Mouse (Mus musculus) midbrain, embryonic 15.5 days (tissue): ENCODE results near the gene Ttyh3. TPM values are rescaled to one million over a fixed set of nuclear protein-coding genes. Genes with fewer than 3 reads are reported as not detected.

Experiments
- ATAC-seq: fragments of 200-750 bp; cut with Nextera tagmentation; replicated peaks from 2 replicates; pipeline ENCODE4 v1.8.0; 2017; ENCODE audit warnings: moderate TSS enrichment
- H3K27ac ChIP-seq: fragments of 300-500 bp; sonication (generic); 2 replicates; pipeline ENCODE4 v1.5.1; 2015; ENCODE audit warnings: mild to moderate bottlenecking, inconsistent platforms
- H3K27me3 ChIP-seq: fragments of 300-500 bp; sonication (generic); replicated peaks from 2 replicates; pipeline ENCODE4 v1.6.1; 2015; ENCODE audit warnings: inconsistent platforms
- H3K36me3 ChIP-seq: fragments of 300-500 bp; sonication (generic); replicated peaks from 2 replicates; pipeline ENCODE4 v1.6.1; 2015; ENCODE audit warnings: inconsistent platforms
- H3K4me1 ChIP-seq: fragments of 300-500 bp; sonication (generic); 2 replicates; pipeline ENCODE4 v1.6.1; 2015; ENCODE audit warnings: inconsistent platforms
- H3K4me2 ChIP-seq: fragments of 300-500 bp; sonication (generic); 2 replicates; pipeline ENCODE4 v1.6.1; 2015; ENCODE audit warnings: inconsistent platforms, mild to moderate bottlenecking, moderate library complexity
- H3K4me3 ChIP-seq: fragments of 300-500 bp; sonication (generic); 2 replicates; pipeline ENCODE4 v1.5.1; 2015; ENCODE audit warnings: mild to moderate bottlenecking, inconsistent platforms
- H3K9ac ChIP-seq: fragments of 300-500 bp; sonication (generic); 2 replicates; pipeline ENCODE4 v1.6.1; 2015; ENCODE audit warnings: mild to moderate bottlenecking, inconsistent platforms
- H3K9me3 ChIP-seq: fragments of 300-500 bp; sonication (generic); 2 replicates; pipeline ENCODE4 v1.6.1; 2016; ENCODE audit warnings: inconsistent platforms
- WGBS: fragments of 180-500 bp; shearing (Covaris S2); methylation state at CpG from one replicate; pipeline ENCODE4 v1.1.7; 2015; ENCODE audit warnings: mixed read lengths; 5-methylcytosine and 5-hydroxymethylcytosine counted together
- polyA plus RNA-seq: library from polyadenylated mRNA; unstranded; fragments of >200 nt; fragmentation: Nextera tagmentation; extraction: Ambion mirVana; gene quantifications from 2 replicates; pipeline ENCODE4 v1.2.1, GENCODE M21; 2015

The Ttyh3 gene
- polyA plus RNA-seq, 1 experiment from 2014 or later, result 80.3 TPM

DNA sequence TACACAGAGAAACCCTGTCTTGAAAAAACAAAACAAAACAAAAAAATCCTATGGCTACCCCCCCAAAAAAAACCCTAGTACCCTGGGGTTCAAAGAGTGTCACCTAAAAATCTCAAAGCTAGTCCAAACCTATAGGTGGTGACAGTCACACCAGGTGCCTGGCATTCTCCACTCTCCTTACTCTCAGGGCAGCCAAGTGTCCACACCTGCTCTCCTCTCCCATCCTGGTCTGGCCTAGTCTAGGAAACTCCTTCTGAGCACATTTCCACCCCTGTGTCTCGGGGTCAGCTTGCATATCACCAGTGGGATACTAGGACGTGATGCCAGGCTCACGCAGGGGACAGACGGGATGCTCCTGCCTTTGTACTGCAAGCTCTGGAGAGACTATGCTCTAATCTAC is 9.5 kb downstream of the Ttyh3 start:
- Histone ChIP-seq H3K27ac (no peak overlapping the region), H3K4me3 (no peak overlapping the region), H3K27me3 (no peaks in the 10 kb centered on the region), H3K9ac (no peak overlapping the region), H3K4me2 (no peak overlapping the region), H3K9me3 (no peaks in the 10 kb centered on the region), H3K4me1 (peaks cover 55% of the 10 kb centered on the region), H3K36me3 (peaks cover 16% of the 10 kb centered on the region; the same call in 1 of the 2 replicates)
- no peak for ATAC-seq
- WGBS, result 82% methylated on average over 4 of the region's 4 CpGs

DNA sequence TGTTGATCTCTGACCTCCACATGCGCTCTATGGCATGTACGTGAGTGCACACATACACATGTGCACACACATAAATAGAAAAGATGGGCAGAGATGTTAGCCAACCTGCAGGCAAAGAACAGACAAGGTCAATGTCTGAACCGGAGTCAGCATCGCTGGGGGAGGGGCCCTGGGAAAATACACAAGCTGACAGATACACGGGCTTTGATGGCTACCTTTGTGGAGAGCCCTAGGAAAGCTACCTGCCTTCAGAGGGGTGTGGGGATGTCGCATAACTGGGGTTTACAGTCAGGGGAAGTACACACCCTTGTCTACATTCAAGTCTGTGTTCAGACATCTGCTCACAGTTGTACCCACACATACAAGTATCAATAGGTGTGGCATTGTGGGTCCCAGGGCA is 10.3 kb downstream of the Ttyh3 start:
- ATAC-seq, result no peak
- Histone ChIP-seq H3K9ac (no peak overlapping the region), H3K9me3 (no peaks in the 10 kb centered on the region), H3K27ac (no peak overlapping the region), H3K27me3 (no peaks in the 10 kb centered on the region), H3K4me2 (no peak overlapping the region), H3K4me3 (no peak overlapping the region), H3K36me3 (peaks cover 21% of the 10 kb centered on the region; the same call in 1 of the 2 replicates), H3K4me1 (peaks cover 47% of the 10 kb centered on the region)
- 98% methylated on average over 6 of the region's 6 CpGs for WGBS

DNA sequence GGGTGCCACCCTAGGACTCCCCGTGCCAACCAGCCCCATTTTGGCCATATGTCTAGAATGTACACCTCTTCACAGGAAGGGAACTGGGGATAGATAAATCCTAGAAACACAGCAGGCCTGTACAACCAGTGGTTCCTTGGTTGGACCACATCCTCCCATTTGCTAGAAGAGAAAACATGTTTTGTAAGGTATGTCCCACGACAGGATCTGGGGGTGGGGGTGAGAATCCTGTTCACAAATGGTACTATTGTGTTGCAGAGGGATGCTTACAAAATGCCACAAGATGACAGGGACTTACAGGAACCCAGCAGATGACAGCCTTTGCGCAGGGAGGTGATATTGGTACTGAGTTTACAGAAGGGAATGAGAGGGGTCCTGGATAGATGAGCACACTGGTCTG is 10.8 kb downstream of the Ttyh3 start:
- H3K9ac ChIP-seq, result no peak overlapping the region
- no peak overlapping the region for H3K27ac ChIP-seq
- WGBS, result 86% methylated on average over 3 of the region's 3 CpGs
- H3K36me3 ChIP-seq, result peaks cover 24% of the 10 kb centered on the region; the same call in 1 of the 2 replicates
- no peaks in the 10 kb centered on the region for H3K9me3 ChIP-seq
- ATAC-seq, result no peak
- H3K4me1 ChIP-seq, result peaks cover 42% of the 10 kb centered on the region
- no peaks in the 10 kb centered on the region for H3K27me3 ChIP-seq
- H3K4me2 ChIP-seq, result no peak overlapping the region
- no peak overlapping the region for H3K4me3 ChIP-seq

DNA sequence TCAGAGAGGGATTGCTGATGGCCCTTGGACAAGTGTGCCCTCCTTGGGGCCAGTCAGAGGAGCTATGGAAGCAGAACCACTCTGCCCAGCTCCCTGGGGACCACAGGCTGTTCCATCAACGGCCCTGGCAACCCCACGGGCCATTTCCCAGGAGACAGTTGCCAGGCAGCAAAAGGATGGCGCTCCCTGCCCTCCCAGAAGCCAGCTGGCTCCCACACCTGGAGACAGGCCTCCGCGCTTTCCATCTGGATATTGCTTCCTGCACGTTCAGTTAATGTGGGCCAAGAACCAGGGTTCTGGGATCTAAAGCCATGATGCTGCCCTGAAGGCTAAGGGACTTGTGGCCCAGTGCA is 11.8 kb downstream of the Ttyh3 start:
- Histone ChIP-seq H3K27ac (peak overlapping the region; percentile 20), H3K9ac (no peak overlapping the region), H3K36me3 (peaks cover 27% of the 10 kb centered on the region; the same call in 1 of the 2 replicates), H3K4me1 (peaks cover 33% of the 10 kb centered on the region), H3K4me3 (no peak overlapping the region), H3K9me3 (no peaks in the 10 kb centered on the region), H3K4me2 (no peak overlapping the region), H3K27me3 (no peaks in the 10 kb centered on the region)
- WGBS, result 65% methylated on average over 6 of the region's 6 CpGs
- ATAC-seq, result no peak

DNA sequence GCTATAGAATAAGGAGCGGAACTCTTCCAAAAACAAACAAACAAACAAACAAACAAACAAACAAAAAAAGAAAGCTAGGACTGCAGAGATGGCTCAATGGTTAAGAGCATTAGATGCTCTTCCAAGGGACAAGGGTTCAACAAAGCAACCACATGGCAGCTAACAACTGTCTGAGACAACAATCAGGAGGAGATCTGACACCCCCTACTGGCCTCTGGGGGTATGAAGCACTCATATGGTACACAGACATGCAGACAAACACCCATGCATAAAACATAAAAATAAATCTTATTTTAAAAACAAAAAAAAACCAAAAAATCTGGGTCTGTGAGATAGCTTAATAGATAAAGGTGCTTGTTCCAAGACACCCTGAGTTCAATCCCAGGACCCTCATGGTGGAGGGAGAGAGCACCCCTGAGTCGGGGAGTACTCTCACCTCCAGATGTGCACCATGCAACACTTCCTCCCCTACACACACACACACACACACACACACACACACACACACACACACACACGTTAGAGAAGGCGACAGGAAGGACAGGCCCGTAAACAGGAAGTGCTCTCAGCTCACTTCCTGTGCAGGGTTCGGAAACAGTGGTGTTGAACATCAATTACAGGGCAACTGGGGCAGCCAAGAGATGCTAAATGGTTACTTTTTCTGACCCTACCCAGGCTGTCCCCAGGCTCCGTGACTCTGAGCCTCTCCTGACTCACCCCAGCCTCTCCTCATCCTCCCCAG is 12.3 kb downstream of the Ttyh3 start:
- Histone ChIP-seq H3K4me1 (peaks cover 28% of the 10 kb centered on the region), H3K9ac (no peak overlapping the region), H3K4me3 (no peak overlapping the region), H3K27ac (peak overlapping the region; percentile 20; the same call in 1 of the 2 replicates), H3K9me3 (no peaks in the 10 kb centered on the region), H3K36me3 (peaks cover 28% of the 10 kb centered on the region; the same call in 1 of the 2 replicates), H3K27me3 (no peaks in the 10 kb centered on the region), H3K4me2 (no peak overlapping the region)
- WGBS, result 89% methylated on average over 7 of the region's 7 CpGs
- no peak for ATAC-seq

DNA sequence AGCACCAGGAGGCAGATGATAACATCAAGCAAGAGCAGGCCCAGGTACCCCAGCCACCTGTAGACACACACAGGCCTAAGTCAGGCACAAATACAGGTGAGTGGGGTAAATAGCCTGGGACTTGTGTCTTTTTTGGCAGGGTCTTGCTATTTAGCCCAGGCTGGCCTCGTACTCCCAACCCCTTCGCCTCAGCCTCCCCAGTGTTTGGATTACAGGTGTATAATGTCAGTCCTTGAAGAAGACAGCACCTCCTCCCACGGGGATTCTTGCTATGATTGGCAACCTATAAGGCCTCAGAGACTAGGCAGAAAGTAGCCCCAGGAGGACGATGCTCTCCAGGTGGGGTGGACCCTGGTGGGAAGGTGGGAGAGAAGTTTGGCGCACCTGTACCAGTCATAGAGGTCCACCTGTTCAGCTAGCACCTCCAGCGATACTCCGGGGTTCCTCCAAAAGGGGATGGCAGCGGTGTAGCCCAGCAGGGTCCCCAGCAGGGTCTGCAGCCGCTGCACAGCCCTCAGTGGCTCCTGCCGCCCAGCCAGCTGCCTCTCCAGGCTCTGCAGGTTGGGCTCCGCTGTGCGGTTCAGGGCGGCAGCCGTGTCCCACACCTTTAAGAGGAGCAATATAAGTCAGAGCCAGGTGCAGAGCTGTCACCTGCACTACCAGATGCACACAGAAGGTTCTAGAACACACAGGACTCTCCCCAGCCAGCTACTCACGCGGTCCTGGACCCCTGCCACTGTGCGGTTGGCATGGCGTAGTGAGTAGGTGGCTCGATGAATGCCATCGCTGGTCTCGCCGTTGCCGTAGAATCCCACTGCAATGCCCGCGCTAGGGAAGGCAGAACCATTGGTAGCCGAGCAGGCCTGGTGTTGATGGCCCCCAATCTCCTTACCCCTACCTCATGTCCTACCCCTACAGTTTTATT is 13.8 kb downstream of the Ttyh3 start:
- no peaks in the 10 kb centered on the region for H3K27me3 ChIP-seq
- H3K4me3 ChIP-seq, result no peak overlapping the region
- H3K36me3 ChIP-seq, result peaks cover 31% of the 10 kb centered on the region; the same call in 1 of the 2 replicates
- no peak overlapping the region for H3K4me2 ChIP-seq
- H3K9ac ChIP-seq, result no peak overlapping the region
- H3K27ac ChIP-seq, result no peak overlapping the region
- WGBS, result 89% methylated on average over 26 of the region's 26 CpGs
- no peaks in the 10 kb centered on the region for H3K9me3 ChIP-seq
- H3K4me1 ChIP-seq, result peaks cover 13% of the 10 kb centered on the region
- no peak for ATAC-seq

DNA sequence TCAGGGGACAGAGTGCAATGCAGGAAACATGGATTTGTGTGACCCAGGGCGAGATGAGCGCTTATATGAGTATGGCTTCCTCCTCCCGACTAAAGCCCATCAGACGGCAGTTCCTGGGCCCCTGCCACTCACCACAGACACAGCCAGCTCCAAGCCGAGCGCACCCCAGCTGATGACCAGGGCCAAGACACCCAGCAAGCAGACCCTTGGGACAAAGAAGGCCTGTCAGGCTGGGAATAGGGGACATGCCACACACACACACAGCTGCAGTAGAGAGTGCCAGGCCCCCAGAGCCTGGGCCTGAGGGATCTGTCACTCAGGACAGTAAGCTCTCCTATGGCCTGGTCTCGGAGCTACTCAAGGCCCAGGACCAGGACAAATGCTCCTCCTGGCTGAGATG is 15.4 kb downstream of the Ttyh3 start:
- no peak overlapping the region for H3K9ac ChIP-seq
- H3K4me1 ChIP-seq, result peaks cover 10% of the 10 kb centered on the region
- ATAC-seq, result no peak
- no peak overlapping the region for H3K4me2 ChIP-seq
- no peak overlapping the region for H3K4me3 ChIP-seq
- H3K9me3 ChIP-seq, result no peaks in the 10 kb centered on the region
- 86% methylated on average over 7 of the region's 7 CpGs for WGBS
- H3K27ac ChIP-seq, result no peak overlapping the region
- H3K27me3 ChIP-seq, result no peaks in the 10 kb centered on the region
- peaks cover 48% of the 10 kb centered on the region for H3K36me3 ChIP-seq

DNA sequence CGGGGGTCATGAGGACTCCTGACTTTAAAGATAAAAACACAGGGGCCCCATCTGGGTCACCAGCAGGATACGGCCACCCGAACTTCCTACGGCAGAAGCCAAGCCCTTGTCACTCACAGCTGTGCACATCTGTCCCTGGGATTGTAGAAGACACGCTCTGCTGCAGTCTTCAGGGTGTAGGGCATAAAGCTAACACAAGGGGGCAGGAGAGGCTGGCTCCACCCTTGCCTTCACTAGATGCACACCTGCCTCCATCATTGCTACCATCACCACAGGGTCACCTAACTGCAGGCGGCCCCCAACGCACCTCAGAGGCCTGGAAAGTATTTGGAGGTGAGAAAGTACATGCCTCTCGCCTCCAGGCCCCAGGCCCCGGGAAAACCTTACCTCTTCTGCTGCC is 19.8 kb downstream of the Ttyh3 start:
- Histone ChIP-seq H3K4me1 (no peaks in the 10 kb centered on the region), H3K4me2 (no peak overlapping the region), H3K9me3 (no peaks in the 10 kb centered on the region), H3K9ac (no peak overlapping the region), H3K36me3 (peaks cover 56% of the 10 kb centered on the region), H3K4me3 (no peak overlapping the region), H3K27ac (no peak overlapping the region), H3K27me3 (no peaks in the 10 kb centered on the region)
- no peak for ATAC-seq
- WGBS, result 95% methylated on average over 9 of the region's 9 CpGs

DNA sequence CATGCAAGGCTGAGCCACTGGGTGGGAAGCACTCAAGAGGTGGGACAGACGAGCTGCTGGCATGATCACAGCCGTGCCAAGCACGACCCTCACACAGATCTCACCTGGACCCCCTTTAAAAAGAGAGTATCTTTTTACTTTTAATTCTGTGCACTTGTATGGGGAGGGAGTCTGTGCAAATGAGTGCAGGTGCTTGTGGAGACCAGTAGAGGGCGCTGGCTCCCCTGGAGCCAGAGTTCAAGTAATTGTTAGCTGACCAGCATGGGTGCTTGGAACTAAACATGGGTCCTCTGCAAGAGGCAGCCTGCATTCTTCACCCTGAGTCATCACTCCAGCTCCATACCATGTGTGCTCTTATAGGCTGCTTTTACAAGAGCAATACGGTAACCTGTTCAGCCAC is 21.3 kb downstream of the Ttyh3 start:
- H3K4me2 ChIP-seq, result no peak overlapping the region
- no peak for ATAC-seq
- H3K4me3 ChIP-seq, result no peak overlapping the region
- no peaks in the 10 kb centered on the region for H3K4me1 ChIP-seq
- 95% methylated on average over 5 of the region's 5 CpGs for WGBS
- no peaks in the 10 kb centered on the region for H3K27me3 ChIP-seq
- H3K9ac ChIP-seq, result no peak overlapping the region
- no peak overlapping the region for H3K27ac ChIP-seq
- H3K9me3 ChIP-seq, result no peaks in the 10 kb centered on the region
- peaks cover 59% of the 10 kb centered on the region for H3K36me3 ChIP-seq

DNA sequence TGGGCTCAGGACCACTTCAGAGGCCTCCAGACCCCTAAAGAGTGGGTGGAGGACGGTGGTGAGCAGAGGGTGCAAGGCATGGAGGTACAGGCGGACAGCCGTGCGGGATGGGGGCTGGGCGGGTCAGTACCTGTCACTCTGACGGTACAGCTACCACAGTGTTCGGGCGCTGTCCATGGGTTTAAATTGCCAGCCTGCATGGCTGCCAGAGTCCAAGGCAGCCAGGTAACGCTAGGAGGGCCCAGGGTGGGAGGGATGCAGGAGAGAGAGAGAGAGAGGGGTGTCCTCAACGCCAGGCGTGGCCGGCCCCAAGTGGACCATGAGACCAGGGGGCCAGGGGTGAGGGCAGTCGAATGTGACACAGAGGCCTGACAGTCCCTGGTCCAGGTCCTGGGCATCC is 23.9 kb downstream of the Ttyh3 start:
- Histone ChIP-seq H3K27ac (no peak overlapping the region), H3K36me3 (peaks cover 63% of the 10 kb centered on the region), H3K4me3 (no peak overlapping the region), H3K9me3 (no peaks in the 10 kb centered on the region), H3K27me3 (no peaks in the 10 kb centered on the region), H3K4me2 (no peak overlapping the region), H3K9ac (no peak overlapping the region), H3K4me1 (peaks cover 9% of the 10 kb centered on the region)
- WGBS, result 88% methylated on average over 13 of the region's 13 CpGs
- no peak for ATAC-seq

DNA sequence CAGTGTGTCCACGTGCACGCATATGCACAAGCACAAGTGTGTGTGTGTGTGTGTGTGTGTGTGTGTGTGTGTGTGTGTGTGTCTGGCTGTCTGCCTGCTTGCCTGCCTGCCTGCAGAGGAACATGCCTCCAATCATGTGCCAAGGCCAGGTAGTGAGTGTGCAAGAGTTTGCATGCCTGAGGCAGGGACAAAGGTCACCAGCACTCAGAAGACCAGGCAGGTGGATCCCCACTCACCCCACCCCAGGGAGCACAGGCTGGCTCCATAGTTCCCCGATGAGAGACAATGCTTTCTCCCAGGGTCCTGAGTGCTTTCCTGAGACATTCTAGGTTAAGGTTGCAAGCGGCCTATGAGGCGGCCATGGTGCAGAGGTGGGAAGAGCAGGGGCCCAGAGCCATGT is 24.6 kb downstream of the Ttyh3 start:
- ATAC-seq, result no peak
- H3K4me3 ChIP-seq, result no peak overlapping the region
- H3K9me3 ChIP-seq, result no peaks in the 10 kb centered on the region
- no peaks in the 10 kb centered on the region for H3K27me3 ChIP-seq
- WGBS, result 96% methylated on average over 5 of the region's 5 CpGs
- peaks cover 56% of the 10 kb centered on the region for H3K36me3 ChIP-seq
- H3K27ac ChIP-seq, result no peak overlapping the region
- H3K4me1 ChIP-seq, result peaks cover 12% of the 10 kb centered on the region
- H3K9ac ChIP-seq, result no peak overlapping the region
- H3K4me2 ChIP-seq, result no peak overlapping the region

DNA sequence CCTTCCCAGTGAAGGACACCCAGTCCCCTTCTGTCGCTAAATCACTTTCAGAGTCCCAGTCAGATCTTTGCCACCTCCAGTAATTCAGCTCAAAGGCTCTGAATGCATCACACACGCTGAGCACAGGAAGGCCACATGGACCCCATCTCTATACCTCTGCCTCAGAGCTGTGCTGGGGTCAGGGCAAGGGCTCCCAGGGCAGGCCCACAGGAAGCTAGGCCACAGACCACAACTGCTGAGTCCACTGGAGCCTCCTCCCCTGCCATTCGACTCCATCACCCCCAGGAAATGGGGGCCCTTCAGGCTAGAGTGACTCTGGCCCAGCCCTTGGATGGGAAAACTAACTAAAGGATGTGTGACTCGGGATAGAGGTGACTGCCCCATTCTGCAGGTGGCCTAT is 25.0 kb downstream of the Ttyh3 start:
- Histone ChIP-seq H3K9me3 (no peaks in the 10 kb centered on the region), H3K9ac (no peak overlapping the region), H3K36me3 (peaks cover 51% of the 10 kb centered on the region), H3K4me2 (no peak overlapping the region), H3K4me1 (peaks cover 12% of the 10 kb centered on the region), H3K27me3 (no peaks in the 10 kb centered on the region), H3K4me3 (no peak overlapping the region), H3K27ac (no peak overlapping the region)
- WGBS, result 91% methylated on average over 4 of the region's 4 CpGs
- no peak for ATAC-seq
